Mouse (Mus musculus) megakaryocyte, embryonic 14.5 days (primary cell): ENCODE data around the gene Mob3a. TPM values are rescaled to one million over a fixed set of nuclear protein-coding genes. Genes with fewer than 3 reads are reported as not detected.

ENCODE experiments used
- H3K27me3 ChIP-seq: replicated peaks from 2 replicates; pipeline ENCODE3; 2012; ENCODE audit warnings: inconsistent platforms
- H3K36me3 ChIP-seq: replicated peaks from 2 replicates; pipeline ENCODE3; 2012; ENCODE audit warnings: low read length, inconsistent platforms, mixed read lengths
- H3K4me1 ChIP-seq: 2 replicates; pipeline ENCODE4 v1.6.1; 2012; ENCODE audit warnings: inconsistent platforms
- H3K4me3 ChIP-seq: replicated peaks from 2 replicates; pipeline ENCODE3; 2012; ENCODE audit warnings: moderate library complexity, mild to moderate bottlenecking, inconsistent platforms
- H3K9me3 ChIP-seq: 2 replicates; pipeline ENCODE4 v1.6.1; 2012; ENCODE audit warnings: inconsistent platforms
- FLI1 ChIP-seq: IDR thresholded peaks from 2 replicates; pipeline ENCODE4 v1.6.1; 2012; ENCODE audit warnings: low read length, inconsistent platforms, mixed read lengths
- GATA1 ChIP-seq: IDR thresholded peaks from 3 replicates; pipeline ENCODE4 v1.6.1; 2012; ENCODE audit warnings: mixed read lengths, low read length, inconsistent platforms, borderline replicate concordance
- polyA plus RNA-seq: library from polyadenylated mRNA; stranded (reverse); fragments of >175 nt; gene quantifications from 2 replicates; pipeline ENCODE4 v1.2.3, GENCODE M21; 2012; ENCODE audit warnings: low replicate concordance; ENCODE audit not compliant: insufficient read depth

The Mob3a gene
- polyA plus RNA-seq, 1 experiment: 61.8 TPM

DNA sequence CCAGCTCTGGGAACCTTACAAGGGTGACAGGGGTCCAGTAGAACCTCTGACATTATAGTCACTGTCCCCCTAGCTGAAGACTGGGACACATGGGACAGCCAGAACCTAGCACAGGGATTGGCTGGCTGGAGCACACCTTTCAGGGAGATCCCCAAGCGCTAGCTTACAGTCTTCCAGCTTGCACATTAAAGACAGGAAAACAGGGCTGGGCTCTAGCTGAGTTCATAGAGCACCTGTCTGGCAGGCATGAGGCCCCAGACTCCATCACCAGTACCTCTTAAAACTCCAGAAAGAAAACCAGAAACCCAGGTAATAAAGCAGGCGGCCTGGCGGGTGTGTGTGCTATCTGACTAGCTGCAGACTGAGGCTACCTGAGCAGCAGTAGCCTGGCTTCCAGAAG is 28.1 kb downstream of the Mob3a start:
- no peaks in the 10 kb centered on the region for H3K9me3 ChIP-seq
- H3K27me3 ChIP-seq: no peaks in the 10 kb centered on the region
- TF ChIP-seq FLI1 (no peak), GATA1 (no peak)
- H3K4me1 ChIP-seq: peaks cover 79% of the 10 kb centered on the region
- peaks cover 65% of the 10 kb centered on the region for H3K36me3 ChIP-seq
- peak overlapping the region; percentile 98 for H3K4me3 ChIP-seq

DNA sequence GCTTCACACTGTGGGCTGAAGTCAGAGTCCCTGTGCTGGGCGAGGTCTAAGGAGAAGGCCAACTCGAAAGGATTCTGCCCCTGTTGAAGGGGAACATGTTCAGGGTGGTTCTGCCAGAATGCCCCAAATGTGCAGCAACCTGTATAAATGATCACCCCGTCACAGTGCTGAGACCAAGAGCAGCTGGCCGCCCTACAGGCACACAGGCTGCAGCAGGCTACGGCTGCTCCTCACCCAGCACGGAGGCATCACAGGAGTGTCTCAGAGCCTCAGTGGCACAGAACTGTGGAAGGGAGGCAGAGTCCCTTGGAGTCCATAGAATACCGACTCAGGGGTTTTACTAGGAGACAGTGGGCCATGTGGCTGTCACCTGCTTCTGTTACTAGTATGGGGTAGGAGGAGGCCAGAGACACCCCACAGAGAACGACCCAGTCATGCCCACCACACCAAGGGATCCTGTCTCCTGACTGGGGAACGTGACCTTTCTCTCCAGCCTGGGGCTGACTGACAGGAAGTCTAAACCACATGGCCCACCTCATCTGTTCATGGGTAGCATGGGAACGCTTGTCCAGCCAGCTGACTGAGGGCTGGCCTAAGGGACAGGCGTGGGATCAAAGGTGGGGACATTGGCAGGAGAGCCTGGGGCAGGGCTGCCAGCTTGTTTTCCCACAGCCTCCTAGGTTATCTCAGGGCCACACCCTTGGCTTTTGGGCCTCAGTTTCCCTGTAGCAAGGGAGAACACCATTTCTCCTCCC is 29.7 kb downstream of the Mob3a start:
- Histone ChIP-seq H3K4me3 (peak overlapping the region; percentile 98), H3K36me3 (peaks cover 81% of the 10 kb centered on the region), H3K27me3 (no peaks in the 10 kb centered on the region), H3K4me1 (peaks cover 80% of the 10 kb centered on the region), H3K9me3 (no peaks in the 10 kb centered on the region)
- no peak for TF ChIP-seq GATA1

DNA sequence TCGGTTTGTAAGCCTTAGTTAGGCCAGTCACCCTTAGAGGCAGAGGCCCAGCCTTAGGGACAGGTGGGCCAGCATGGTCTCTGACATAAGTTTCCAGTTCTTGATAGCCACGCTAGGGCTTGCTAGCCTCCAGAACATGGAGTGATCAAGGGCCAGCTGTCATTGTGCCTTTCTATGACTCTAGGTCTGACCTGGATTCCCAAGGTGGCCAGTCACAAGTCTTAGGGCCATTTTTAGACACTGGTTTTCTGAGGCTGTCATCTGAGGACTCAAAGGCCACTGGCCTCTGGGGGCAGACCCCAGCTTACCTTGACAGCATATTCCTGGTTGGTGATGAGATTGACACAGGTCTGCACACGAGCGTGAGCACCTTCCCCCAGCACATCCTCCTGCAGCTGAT is 30.5 kb downstream of the Mob3a start:
- Histone ChIP-seq H3K27me3 (no peaks in the 10 kb centered on the region), H3K36me3 (peaks cover 90% of the 10 kb centered on the region), H3K4me3 (peak overlapping the region; percentile 39), H3K4me1 (peaks cover 89% of the 10 kb centered on the region), H3K9me3 (no peaks in the 10 kb centered on the region)
- TF ChIP-seq FLI1: no peak
- TF ChIP-seq GATA1: no peak

DNA sequence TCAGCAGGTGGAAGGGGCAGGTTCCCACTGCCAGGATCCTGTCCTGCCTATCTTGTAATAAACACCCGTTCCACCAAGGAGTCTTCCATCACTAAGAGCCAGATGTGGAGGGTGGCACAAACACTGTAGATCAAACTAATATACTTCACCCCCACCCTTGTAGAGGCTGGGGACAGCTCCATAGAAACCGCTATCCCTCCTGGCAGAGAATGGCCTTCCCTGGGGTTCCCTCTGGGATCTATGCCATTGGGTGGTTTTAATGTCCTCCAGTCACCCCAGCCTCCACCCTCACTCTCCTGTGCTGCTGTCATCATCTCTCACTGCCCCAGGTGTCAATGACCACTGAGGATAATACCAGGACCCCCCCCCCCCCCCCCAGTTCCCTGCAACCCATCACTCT is 31.2 kb downstream of the Mob3a start:
- H3K36me3 ChIP-seq: peaks cover 97% of the 10 kb centered on the region
- no peaks in the 10 kb centered on the region for H3K9me3 ChIP-seq
- no peaks in the 10 kb centered on the region for H3K27me3 ChIP-seq
- H3K4me3 ChIP-seq: no peak overlapping the region
- TF ChIP-seq GATA1: no peak
- TF ChIP-seq FLI1: no peak
- peaks cover 96% of the 10 kb centered on the region for H3K4me1 ChIP-seq

DNA sequence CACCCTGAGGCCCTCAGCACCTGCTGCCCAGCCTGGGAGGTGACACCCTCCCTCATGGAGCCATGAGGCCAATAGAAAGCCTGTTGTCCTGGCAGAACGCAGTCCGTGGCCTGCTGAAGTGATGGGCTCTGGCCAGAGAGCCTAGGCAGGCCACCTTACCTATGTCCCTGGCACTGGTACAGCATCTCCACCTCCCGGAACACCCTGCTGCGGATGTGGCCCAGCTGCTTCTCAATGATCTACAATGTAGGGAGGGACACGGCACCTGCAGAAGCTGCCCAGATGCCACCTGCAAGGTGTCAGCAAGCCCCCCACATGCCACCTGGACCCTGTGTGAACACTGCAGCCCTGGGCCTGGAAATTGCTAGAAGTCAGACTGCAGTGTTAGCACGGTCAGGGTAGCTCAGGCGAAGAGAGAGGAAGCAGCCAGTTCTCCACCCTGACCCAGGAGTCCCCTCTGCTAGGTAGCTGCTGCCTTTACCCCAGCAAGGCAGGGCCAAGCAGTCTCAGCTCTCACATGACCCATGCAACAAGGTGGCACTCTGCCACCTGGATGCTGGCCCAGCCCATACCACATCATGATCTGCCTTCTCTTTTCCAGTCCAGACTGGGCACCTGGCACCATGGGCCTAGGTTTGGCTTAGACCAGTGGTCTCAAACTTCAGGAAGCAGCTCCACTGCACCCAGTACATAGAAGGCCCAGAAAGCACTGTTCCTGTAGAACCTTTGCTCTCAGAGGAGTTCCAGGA is 31.9 kb downstream of the Mob3a start:
- Histone ChIP-seq H3K27me3 (no peaks in the 10 kb centered on the region), H3K4me1 (peaks cover 100% of the 10 kb centered on the region), H3K9me3 (no peaks in the 10 kb centered on the region), H3K4me3 (no peak overlapping the region), H3K36me3 (peaks cover 100% of the 10 kb centered on the region)
- TF ChIP-seq GATA1 (no peak), FLI1 (no peak)

DNA sequence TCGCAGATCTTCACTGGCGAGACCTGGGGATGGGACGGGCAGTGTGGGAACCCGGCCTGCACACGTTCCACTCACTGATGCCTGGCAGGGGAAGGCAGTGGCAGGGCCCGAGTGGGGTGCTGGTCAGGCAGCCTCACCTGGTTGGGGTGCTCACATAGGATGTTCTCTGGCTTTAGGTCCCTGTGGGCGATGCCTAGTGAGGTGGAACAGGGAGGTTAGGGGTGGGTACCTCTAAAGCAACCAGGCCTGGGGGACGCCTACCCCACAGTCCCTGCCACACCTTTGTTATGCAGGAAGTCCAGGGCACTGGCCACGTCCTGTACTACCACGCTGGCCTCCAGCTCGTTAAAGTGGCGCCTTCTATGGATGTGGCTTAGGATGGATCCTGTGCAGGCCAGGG is 32.8 kb downstream of the Mob3a start:
- H3K4me1 ChIP-seq: peaks cover 100% of the 10 kb centered on the region
- no peaks in the 10 kb centered on the region for H3K9me3 ChIP-seq
- peaks cover 91% of the 10 kb centered on the region for H3K36me3 ChIP-seq
- peak overlapping the region; percentile 62 for H3K4me3 ChIP-seq
- no peaks in the 10 kb centered on the region for H3K27me3 ChIP-seq
- TF ChIP-seq GATA1: no peak
- TF ChIP-seq FLI1: no peak

DNA sequence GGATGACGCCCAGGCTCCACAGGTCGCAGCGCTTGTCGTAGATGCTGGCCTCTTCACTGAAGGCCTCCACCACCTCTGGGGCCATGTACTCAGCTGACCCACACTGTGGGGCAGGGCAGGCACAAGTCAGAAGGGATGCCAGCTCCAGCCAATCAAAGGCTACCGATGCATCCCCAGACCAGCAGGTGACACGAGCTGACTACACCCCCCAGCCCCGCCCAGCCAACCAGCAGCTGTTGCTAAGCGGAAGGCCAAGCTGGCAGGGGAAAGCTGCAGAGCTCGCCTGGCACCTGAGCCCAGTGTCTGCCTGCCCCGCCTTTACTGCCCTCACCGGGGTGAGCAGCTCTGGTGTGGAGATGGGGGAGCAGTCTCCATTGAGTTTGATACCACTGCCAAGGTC is 33.2 kb downstream of the Mob3a start:
- TF ChIP-seq FLI1 (no peak), GATA1 (no peak)
- Histone ChIP-seq H3K9me3 (no peaks in the 10 kb centered on the region), H3K4me1 (peaks cover 100% of the 10 kb centered on the region), H3K36me3 (peaks cover 87% of the 10 kb centered on the region), H3K27me3 (no peaks in the 10 kb centered on the region), H3K4me3 (peak overlapping the region; percentile 30)

DNA sequence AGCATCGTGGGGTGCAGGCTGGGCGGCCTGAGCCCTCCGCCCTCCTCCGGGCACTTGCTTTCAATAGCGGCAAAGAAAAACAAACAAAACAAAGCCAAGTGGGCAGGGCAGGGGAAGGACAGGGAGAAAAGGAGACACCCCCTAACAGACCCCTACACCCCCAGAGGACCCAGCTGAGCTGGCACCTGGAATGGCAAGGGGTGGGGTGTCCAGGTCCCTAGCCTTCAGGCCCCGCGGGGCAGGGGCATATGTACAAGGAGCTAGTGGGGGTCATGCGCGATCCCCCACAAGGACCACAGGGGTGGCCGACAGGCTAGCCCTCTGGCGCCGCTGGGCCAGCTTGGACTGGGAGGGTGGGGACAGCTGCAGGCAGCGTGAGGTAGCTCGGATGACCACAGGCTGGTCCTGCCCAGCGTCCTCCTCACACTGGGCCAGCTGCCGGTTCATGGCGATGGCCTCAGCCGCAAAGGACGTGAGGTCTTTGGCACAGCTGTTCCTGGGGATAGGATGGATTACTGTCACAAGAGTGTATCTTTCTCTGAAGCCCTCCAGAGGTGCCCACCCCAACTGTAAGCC is 34.9 kb downstream of the Mob3a start:
- Histone ChIP-seq H3K9me3 (no peaks in the 10 kb centered on the region), H3K4me1 (peaks cover 99% of the 10 kb centered on the region), H3K36me3 (peaks cover 70% of the 10 kb centered on the region), H3K27me3 (no peaks in the 10 kb centered on the region), H3K4me3 (peak overlapping the region; percentile 42)
- TF ChIP-seq FLI1 (no peak), GATA1 (no peak)

DNA sequence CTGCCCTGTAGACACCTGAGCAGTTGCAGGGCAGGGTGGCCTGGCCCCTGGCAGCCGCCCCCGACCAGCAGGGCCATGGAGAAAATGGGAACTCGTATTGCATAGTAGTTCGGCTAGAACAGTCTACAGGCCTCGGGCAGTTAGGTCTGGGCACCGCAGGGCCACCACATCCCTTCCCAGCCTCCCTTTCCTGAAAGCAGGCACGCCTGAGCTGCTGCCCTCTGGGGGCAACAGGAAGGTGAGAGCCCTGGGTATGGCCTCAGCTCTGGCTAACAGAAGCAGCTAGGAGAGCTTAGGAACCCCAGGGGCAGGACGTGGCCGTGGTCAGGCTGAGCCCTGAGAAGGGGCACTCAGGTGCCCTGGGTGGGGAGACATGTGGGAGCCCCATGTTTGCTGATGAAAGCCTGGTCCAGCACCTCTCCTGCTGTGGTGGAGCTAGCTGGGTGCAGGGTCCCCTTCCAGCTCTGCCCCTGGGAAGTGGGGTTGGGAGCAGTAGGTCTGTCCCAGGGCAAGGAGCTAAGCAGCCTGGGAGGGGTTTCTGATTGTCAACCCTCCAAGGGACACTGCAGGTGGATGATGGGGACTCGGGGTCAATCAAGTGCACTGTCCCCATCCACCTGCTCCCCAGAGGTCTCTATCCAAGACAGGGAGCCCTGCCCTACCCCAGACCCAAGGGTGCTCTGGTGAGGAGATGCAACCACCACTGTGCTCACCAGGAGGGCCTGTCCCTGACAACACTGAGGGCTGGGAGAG is 35.6 kb downstream of the Mob3a start:
- Histone ChIP-seq H3K27me3 (no peaks in the 10 kb centered on the region), H3K9me3 (no peaks in the 10 kb centered on the region), H3K4me3 (peak overlapping the region; percentile 33), H3K36me3 (peaks cover 62% of the 10 kb centered on the region), H3K4me1 (peaks cover 94% of the 10 kb centered on the region)
- TF ChIP-seq GATA1 (no peak), FLI1 (no peak)

DNA sequence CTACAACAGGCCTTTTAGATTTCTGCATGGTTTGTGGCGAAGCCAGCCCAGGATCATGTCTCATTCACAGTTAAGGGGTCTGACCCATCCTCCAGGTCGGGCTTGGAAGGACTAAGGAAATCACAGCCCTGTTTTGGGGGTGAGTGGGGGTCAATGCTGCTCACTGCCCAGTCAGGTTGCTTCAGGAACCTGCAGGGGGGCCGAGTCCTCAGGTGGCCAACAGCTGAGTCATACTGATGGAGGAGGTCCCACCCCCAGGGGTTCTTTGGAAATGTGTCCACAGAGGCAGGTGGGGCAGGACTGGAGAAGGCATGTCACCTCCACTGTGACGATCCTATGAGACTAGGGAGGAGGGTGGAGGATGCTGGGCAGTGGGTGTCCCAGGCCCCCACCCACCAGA is 36.3 kb downstream of the Mob3a start:
- peaks cover 91% of the 10 kb centered on the region for H3K4me1 ChIP-seq
- no peak for TF ChIP-seq GATA1
- no peak for TF ChIP-seq FLI1
- peaks cover 55% of the 10 kb centered on the region for H3K36me3 ChIP-seq

More for the DNA sequence above, 36.3 kb downstream of the Mob3a start:
- Histone ChIP-seq H3K27me3 (no peaks in the 10 kb centered on the region), H3K4me3 (no peak overlapping the region), H3K9me3 (no peaks in the 10 kb centered on the region)
